Mouse (Mus musculus) liver, adult 2 months (tissue): ENCODE measurements around the gene Rpa2. TPM values are rescaled to one million over a fixed set of nuclear protein-coding genes. Genes with fewer than 3 reads are reported as not detected.
A peak's percentile ranks its signal among the peaks of the same experiment; 100 is the strongest.
"Not testable (repeated sequence)": the region's sequence is repeated elsewhere in the genome, so short reads cannot be mapped to it uniquely, and the experiment has no call there.

Source experiments
- DNase-seq: peaks from one replicate; pipeline ENCODE4 v3.0.0-alpha.2; 2011; ENCODE audit warnings: low read depth, low spot score; ENCODE audit errors: extremely low read depth
- H3K27ac ChIP-seq: fragments of 200-500 bp; replicated peaks from 2 replicates; pipeline ENCODE4 v1.5.1; 2012; ENCODE audit warnings: low read depth, mild to moderate bottlenecking, control low read depth, inconsistent platforms, low read length; ENCODE audit not compliant: insufficient read depth
- H3K27me3 ChIP-seq: fragments of 200-500 bp; 2 replicates; pipeline ENCODE4 v1.6.1; 2012; ENCODE audit warnings: mild to moderate bottlenecking, moderate library complexity, low read length, inconsistent platforms; ENCODE audit not compliant: control insufficient read depth, insufficient read depth
- H3K36me3 ChIP-seq: fragments of 200-500 bp; 2 replicates; pipeline ENCODE4 v1.6.1; 2012; ENCODE audit warnings: low read length, inconsistent platforms; ENCODE audit not compliant: control insufficient read depth, insufficient read depth
- H3K4me1 ChIP-seq: fragments of 200-500 bp; 2 replicates; pipeline ENCODE4 v1.6.1; 2011; ENCODE audit warnings: low read length; ENCODE audit not compliant: control insufficient read depth, insufficient read depth
- H3K4me3 ChIP-seq: fragments of 200-500 bp; 2 replicates; pipeline ENCODE4 v1.5.1; 2011; ENCODE audit warnings: low read depth, mild to moderate bottlenecking, control low read depth, low read length, moderate library complexity; ENCODE audit not compliant: insufficient read depth
- H3K79me2 ChIP-seq: fragments of 200-500 bp; 2 replicates; pipeline ENCODE4 v1.6.1; 2012; ENCODE audit warnings: inconsistent platforms, mild to moderate bottlenecking, low read length, moderate library complexity; ENCODE audit not compliant: control insufficient read depth, insufficient read depth
- H3K9ac ChIP-seq: fragments of 200-500 bp; 2 replicates; pipeline ENCODE4 v1.6.1; 2012; ENCODE audit warnings: low read depth, mild to moderate bottlenecking, control low read depth, inconsistent platforms, low read length
- CTCF ChIP-seq: fragments of 200-500 bp; IDR thresholded peaks from 2 replicates; pipeline ENCODE4 v1.5.1; 2011; ENCODE audit warnings: low read depth, low read length, control low read depth
- POLR2A ChIP-seq: fragments of 200-500 bp; IDR thresholded peaks from 2 replicates; pipeline ENCODE4 v1.6.1; 2011; ENCODE audit warnings: low read length, control low read depth; ENCODE audit not compliant: insufficient read depth; ENCODE audit errors: extremely low read depth
- WGBS: fragments of 180-500 bp; shearing (Covaris S2); methylation state at CpG from one replicate; pipeline ENCODE4 v1.1.7; 2018; 5-methylcytosine and 5-hydroxymethylcytosine counted together
- polyA plus RNA-seq: library from polyadenylated mRNA; depleted of rRNA; stranded (reverse); fragments of >200 nt; gene quantifications from 2 replicates; pipeline ENCODE4 v1.2.3, GENCODE M21; 2012
- total RNA-seq: library from RNA; depleted of rRNA; stranded (reverse); fragments of >200 nt; gene quantifications from 2 replicates; pipeline ENCODE4 v1.2.3, GENCODE M21; 2014

The Rpa2 gene
- total and polyA plus RNA-seq, 2 experiments, result 6.6 to 9.2 TPM

GRCm38 (mm10) chr4:132734766-132735165, 33.4 kb upstream of the Rpa2 start:
- Histone ChIP-seq H3K27me3 (no peaks in the 10 kb centered on the region), H3K79me2 (no peaks in the 10 kb centered on the region), H3K36me3 (no peaks in the 10 kb centered on the region), H3K9ac (no peak overlapping the region), H3K27ac (no peak overlapping the region), H3K4me3 (no peak overlapping the region), H3K4me1 (peaks cover 8% of the 10 kb centered on the region; the same call in 1 of the 2 replicates)
- TF ChIP-seq CTCF, result no peak
- TF ChIP-seq POLR2A, result no peak
- 100% methylated on average over 2 of the region's 2 CpGs for WGBS
- DNase-seq, result no peak

GRCm38 (mm10) chr4:132735389-132735788, 32.7 kb upstream of the Rpa2 start:
- WGBS, result 73% methylated on average over 2 of the region's 2 CpGs
- DNase-seq, result no peak
- H3K4me1 ChIP-seq, result peaks cover 8% of the 10 kb centered on the region; the same call in 1 of the 2 replicates
- no peak overlapping the region for H3K4me3 ChIP-seq
- H3K79me2 ChIP-seq, result no peaks in the 10 kb centered on the region
- no peak for TF ChIP-seq CTCF
- TF ChIP-seq POLR2A, result no peak
- H3K9ac ChIP-seq, result no peak overlapping the region
- no peak overlapping the region for H3K27ac ChIP-seq
- H3K36me3 ChIP-seq, result no peaks in the 10 kb centered on the region
- no peaks in the 10 kb centered on the region for H3K27me3 ChIP-seq

GRCm38 (mm10) chr4:132735894-132736293, 32.2 kb upstream of the Rpa2 start:
- peak; percentile 82 for DNase-seq

GRCm38 (mm10) chr4:132737154-132737553, 31.0 kb upstream of the Rpa2 start:
- H3K27ac ChIP-seq, H3K4me1 ChIP-seq, H3K27me3 ChIP-seq, H3K36me3 ChIP-seq, DNase-seq, H3K79me2 ChIP-seq, H3K9ac ChIP-seq, H3K4me3 ChIP-seq: not testable (repeated sequence)
- WGBS, result 95% methylated on average over 9 of the region's 9 CpGs

More at GRCm38 (mm10) chr4:132735894-132736293, 32.2 kb upstream of the Rpa2 start:
- H3K9ac ChIP-seq, result no peak overlapping the region
- H3K4me1 ChIP-seq, result peaks cover 8% of the 10 kb centered on the region; the same call in 1 of the 2 replicates
- no peaks in the 10 kb centered on the region for H3K79me2 ChIP-seq
- 43% methylated on average over 3 of the region's 3 CpGs for WGBS
- H3K4me3 ChIP-seq, result no peak overlapping the region
- TF ChIP-seq CTCF (peak; percentile 67), POLR2A (no peak)
- H3K27ac ChIP-seq, result no peak overlapping the region
- no peaks in the 10 kb centered on the region for H3K36me3 ChIP-seq
- H3K27me3 ChIP-seq, result no peaks in the 10 kb centered on the region

GRCm38 (mm10) chr4:132741491-132741890, 26.6 kb upstream of the Rpa2 start:
- no peak overlapping the region for H3K27ac ChIP-seq
- 93% methylated on average over 7 of the region's 7 CpGs for WGBS
- no peaks in the 10 kb centered on the region for H3K79me2 ChIP-seq
- no peaks in the 10 kb centered on the region for H3K4me1 ChIP-seq
- no peak for DNase-seq
- H3K36me3 ChIP-seq, result no peaks in the 10 kb centered on the region
- H3K9ac ChIP-seq, result no peak overlapping the region
- H3K4me3 ChIP-seq, result no peak overlapping the region
- no peaks in the 10 kb centered on the region for H3K27me3 ChIP-seq
- TF ChIP-seq CTCF (no peak), POLR2A (no peak)

- no peak overlapping the region for H3K27ac ChIP-seq
- DNase-seq, result no peak
- no peaks in the 10 kb centered on the region for H3K27me3 ChIP-seq
- H3K36me3 ChIP-seq, result no peaks in the 10 kb centered on the region
- TF ChIP-seq POLR2A, result no peak
- TF ChIP-seq CTCF, result no peak
- no peaks in the 10 kb centered on the region for H3K79me2 ChIP-seq
- peaks cover 6% of the 10 kb centered on the region; the same call in 1 of the 2 replicates for H3K4me1 ChIP-seq
- 78% methylated on average over 11 of the region's 11 CpGs for WGBS
- H3K4me3 ChIP-seq, result no peak overlapping the region
- H3K9ac ChIP-seq, result no peak overlapping the region
These were observed 23.9 kb upstream of the Rpa2 start for GRCm38 (mm10) chr4:132743992-132744911.
